Mouse (Mus musculus): ENCODE data around the gene Smim8.
"Not testable (repeated sequence)": the region's sequence is repeated elsewhere in the genome, so short reads cannot be mapped to it uniquely, and the experiment has no call there.

Gene Smim8

GRCm38 (mm10) chr4:34777677-34778527 lies at the start of gene Smim8:
TSS of gene Smim8 (minus strand) at chr4:34778423.
- peak; percentile 87 for DNase-seq (ENCODE audit: low spot score)

GRCm38 (mm10) chr4:34823901-34824300 lies 45.7 kb upstream of the Smim8 start:
- no peak for DNase-seq (ENCODE audit: low spot score)

DNA sequence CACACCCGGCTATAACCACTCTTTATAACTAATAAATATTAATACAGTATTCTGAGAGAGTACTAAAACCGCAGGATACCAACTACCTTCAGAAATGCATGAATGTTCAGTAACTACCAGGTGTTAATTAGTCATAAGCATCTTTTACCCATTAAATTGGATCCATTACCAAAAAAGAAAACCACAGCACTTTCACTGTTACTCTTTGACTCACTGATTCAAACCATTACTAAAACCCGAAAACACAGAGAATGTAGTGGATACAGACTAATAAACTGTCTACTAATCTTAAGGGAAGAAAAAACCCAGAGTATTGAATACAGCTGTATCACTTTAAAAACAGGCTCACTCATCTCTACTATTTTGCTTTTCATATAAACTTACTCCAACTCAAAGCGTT lies 41.7 kb upstream of the Smim8 start:
- DNase-seq (ENCODE audit: low spot score) = no peak

DNA sequence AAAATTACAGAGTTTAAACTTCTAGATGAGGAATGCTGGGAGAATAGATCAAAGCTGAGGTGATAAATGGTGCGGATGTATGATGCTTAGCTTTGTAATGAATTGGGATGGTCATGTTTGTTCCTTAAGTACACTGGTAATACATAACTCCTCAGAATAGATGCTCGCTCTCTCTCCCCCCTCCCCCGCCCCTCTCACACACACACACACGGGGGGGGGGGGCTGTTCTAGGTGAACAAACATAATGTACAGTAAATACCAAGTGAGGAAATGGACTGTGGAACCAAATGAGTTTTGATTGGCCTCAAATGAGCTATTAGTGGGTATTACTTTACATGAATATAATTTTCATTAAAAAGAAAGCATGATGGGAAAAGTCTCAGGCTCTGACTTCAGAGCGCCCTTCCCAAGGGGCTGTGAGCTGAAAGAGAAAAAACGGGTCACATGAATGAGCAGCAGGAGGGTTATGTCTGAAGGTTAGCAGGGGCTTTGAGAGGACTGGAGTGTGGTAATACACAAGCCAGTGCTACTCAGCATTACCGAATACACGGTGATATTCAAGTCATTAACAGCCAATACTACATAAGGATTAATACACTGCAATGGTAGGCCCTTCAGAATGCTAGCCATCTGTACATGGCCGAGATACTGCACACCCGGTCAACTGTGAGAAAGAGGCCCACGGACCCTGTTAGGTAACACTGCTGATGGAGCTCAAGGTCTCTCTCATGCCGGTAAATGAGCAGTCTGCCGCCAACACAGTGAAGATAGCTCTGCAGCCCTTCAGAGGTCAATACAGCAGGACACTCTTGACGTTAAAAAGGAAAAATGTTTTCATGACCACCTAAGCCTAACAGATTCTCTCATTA lies 23.2 kb upstream of the Smim8 start:
- DNase-seq (ENCODE audit: low spot score) = no peak

DNA sequence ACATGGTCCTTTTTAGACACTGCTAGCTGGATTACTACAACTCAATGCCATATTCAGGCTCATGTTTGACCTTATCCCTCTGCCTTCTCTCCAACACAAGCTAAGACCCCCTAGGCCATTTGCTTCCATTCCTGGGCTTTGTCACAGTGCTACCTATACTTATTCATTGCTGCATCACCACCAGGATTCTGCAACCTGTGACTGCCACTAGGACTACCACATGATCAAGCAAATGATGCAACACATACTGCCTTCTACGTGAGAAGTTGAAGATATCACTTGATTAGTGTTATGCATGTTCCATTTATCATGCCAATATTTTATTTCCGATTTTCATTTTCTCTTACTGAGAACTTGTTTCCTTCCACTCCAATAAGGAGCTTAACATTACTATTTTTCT lies 19.8 kb upstream of the Smim8 start:
- no peak for DNase-seq (ENCODE audit: low spot score)

- DNase-seq (ENCODE audit: low spot score) = no peak
Measured at GRCm38 (mm10) chr4:34797294-34797983, 19.2 kb upstream of the Smim8 start.

GRCm38 (mm10) chr4:34796294-34796693 lies 18.1 kb upstream of the Smim8 start:
- DNase-seq (ENCODE audit: low spot score) = no peak

- DNase-seq (ENCODE audit: low spot score) = no peak
Measured at GRCm38 (mm10) chr4:34786476-34786875, 8.3 kb upstream of the Smim8 start.

DNA sequence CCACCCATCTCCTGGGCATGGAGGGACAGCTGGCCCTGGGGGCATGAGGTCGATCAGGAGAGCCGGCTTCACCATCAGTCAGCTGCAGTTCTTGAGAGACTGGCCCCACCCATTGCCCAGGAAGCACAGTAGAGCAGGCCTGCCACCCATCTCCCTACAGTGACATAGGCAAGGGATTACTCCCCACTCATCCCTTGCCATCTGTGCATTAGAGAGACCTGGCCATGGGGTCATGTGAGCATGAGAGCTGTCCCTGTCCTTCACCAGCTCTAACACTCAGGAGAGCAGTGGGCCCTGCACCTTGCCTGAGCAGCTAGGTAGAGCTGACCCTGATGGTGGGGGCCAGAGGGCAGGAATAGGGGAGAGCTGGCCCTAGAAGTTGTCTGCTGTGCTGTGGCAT lies 7.4 kb upstream of the Smim8 start:
- no peak for DNase-seq (ENCODE audit: low spot score)

GRCm38 (mm10) chr4:34784865-34785264 lies 6.6 kb upstream of the Smim8 start:
- no peak for DNase-seq (ENCODE audit: low spot score)

GRCm38 (mm10) chr4:34782730-34783129 lies 4.5 kb upstream of the Smim8 start:
- no peak for DNase-seq (ENCODE audit: low spot score)

DNA sequence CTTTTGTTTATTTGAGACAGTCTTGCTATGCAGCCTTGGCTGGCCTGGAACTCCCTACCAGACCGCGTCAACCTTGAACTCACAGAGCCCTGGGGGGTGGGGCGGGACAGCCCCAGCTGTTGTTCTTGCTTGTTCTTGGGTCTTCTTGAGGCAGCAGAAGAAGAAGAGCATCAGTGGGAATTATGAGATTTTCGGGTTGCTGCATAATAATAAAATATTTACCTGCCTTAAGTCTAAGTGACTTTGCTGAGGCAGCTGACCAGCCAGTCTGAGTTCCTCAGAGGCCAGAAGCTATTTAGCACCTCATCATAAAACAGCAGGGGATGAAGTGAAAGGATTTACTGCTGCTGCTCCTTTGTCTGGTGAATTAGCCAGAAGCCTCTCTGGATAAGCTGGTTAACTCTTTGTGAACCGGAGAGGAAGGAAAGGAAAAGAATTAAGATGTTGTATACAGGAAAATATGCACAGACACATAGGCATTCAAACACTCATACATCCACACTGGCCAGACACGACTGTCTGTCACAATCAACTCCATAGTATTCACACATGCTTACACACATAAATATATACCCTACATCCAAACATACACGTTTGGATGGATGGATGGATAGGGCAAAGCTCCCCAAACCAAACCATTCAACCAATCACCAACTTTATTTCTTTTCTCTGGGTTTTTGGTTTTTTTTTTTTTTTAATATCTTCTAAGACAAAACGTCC lies 6.4 kb downstream of the Smim8 start:
- DNase-seq (ENCODE audit: low spot score) = no peak

GRCm38 (mm10) chr4:34756163-34756562 lies 22.1 kb downstream of the Smim8 start, which contains the start of gene Gm136:
TSS of gene Gm136 (minus strand) at chr4:34756263.
- DNase-seq (ENCODE audit: low spot score) = no peak

- DNase-seq (ENCODE audit: low spot score) = no peak
Measured at GRCm38 (mm10) chr4:34749236-34749635, 29.0 kb downstream of the Smim8 start.

GRCm38 (mm10) chr4:34734461-34734860 lies 43.8 kb downstream of the Smim8 start:
- no peak for DNase-seq (ENCODE audit: low spot score)

GRCm38 (mm10) chr4:34733415-34733814 lies 44.8 kb downstream of the Smim8 start:
- not testable (repeated sequence) for DNase-seq (ENCODE audit: low spot score)

DNA sequence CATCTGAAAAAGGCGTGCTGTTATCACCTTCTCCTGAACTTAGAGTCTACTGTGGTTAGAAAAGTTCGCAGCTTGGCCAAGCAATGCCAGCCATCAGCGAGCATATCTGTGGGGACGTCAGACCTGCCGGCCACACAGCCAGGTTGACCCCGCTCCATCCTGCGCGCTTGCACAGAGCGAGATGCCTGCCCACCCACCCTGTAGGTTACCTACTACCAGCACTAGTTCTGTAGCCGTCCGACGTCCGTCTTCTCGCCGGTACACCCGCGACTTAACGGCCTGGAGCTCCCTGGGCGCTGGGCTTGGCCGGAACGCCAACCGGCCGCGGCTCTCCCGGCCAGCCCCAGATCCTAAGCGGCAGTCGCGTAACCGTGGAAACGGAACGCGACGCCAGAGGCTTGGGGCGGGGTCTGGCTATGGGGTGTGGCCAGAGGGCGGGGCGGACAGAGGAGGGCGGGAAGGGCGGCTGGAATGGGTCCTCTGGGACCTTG lies 48.3 kb downstream of the Smim8 start, which contains the start of gene Cfap206:
Gene Cfap206, minus strand, starts transcription at position 356 of the 491 bp plus-strand sequence.
- peak; percentile 39 for DNase-seq (ENCODE audit: low spot score)

DNA sequence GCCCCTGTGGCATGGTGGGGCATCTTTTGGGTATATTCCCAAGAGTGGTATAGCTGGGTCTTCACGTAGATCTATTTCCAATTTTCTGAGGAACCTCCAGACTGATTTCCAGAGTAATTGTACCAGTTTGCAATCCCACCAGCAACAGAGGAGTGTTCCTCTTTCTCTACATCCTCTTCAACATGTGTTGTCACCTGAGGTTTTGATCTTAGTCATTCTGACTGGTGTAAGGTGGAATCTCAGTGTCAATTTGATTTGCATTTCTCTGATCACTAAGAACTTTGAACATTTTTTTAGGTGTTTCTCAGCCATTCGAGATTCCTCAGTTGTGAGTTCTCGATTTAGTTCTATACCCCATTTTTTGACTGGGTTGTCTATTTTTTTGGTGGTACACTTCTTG lies 52.5 kb downstream of the Smim8 start:
- not testable (repeated sequence) for DNase-seq (ENCODE audit: low spot score)

DNA sequence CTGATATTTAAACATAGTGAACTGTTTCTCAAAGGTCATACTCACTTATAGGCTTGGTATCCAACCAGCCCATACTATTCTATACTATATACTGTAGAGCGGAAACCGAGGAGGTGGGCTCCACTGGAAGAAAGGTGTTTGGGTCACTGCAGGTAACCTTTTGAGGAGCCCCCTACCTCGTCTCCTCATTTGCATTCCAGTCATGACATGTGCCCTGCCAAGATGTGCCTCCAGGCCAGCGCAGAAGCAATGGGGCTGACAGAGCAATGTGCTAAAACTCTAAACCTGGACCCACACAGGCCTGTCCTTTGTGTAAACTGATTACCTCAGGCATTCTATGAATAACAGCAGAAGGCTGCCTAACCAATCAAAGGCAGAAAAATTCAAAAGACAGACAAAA lies 53.9 kb downstream of the Smim8 start:
- DNase-seq (ENCODE audit: low spot score) = no peak

- no peak for DNase-seq (ENCODE audit: low spot score)
Measured at GRCm38 (mm10) chr4:34723186-34723585, 55.0 kb downstream of the Smim8 start.

GRCm38 (mm10) chr4:34720127-34720895 lies 57.9 kb downstream of the Smim8 start:
- no peak for DNase-seq (ENCODE audit: low spot score)

Data from c-Kit-positive CD71-positive TER-119-positive erythroid progenitor cells, embryonic 14.5 days (primary cell).